Mouse (Mus musculus): ENCODE results near the gene Maml2.

The Maml2 gene

DNA sequence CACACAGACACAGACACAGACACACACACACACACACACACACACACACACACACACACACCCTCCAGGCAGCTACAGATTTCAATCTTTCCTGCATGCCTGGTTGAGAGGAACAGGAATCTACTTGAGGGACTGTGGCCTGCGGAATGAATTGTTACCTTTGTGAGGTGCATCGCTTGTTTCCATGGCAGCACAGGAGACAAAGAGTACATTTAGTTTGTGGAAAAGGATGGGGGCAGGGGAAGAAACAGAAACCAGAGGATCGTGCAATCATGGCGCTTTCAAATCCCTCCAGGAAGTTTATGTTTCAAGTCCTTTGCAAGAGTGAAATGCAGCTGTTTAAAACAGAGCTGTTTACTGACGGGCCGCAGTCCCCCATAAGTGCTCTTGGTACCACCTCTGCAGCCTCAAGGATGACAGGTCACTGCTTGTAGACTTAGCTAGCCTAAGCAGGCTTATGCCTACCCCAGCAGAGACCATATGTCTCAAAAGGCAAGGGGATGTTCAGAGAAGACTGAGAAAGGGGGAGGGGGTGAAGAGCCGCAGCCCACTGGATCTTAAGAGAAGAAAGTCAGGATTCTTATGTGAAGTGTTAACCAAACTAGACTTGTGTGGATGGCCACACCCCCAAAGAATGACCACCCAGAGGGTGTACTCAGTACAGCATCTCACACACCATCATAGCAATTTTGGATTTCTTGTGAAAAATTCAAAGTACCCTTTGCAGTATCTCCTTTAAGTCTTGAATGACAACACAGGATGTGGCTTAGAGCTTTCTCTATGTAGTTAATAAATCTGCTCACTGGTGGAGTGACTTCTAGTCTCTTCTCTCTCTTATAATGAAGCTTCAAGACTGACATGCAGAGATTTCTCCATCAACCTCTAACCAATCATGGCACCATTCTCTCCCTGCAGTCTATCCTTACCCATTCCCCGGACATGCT lies 315.8 kb downstream of the Maml2 start:
- DNase-seq (ENCODE audit: low spot score in 2 of 2) = no peak

DNA sequence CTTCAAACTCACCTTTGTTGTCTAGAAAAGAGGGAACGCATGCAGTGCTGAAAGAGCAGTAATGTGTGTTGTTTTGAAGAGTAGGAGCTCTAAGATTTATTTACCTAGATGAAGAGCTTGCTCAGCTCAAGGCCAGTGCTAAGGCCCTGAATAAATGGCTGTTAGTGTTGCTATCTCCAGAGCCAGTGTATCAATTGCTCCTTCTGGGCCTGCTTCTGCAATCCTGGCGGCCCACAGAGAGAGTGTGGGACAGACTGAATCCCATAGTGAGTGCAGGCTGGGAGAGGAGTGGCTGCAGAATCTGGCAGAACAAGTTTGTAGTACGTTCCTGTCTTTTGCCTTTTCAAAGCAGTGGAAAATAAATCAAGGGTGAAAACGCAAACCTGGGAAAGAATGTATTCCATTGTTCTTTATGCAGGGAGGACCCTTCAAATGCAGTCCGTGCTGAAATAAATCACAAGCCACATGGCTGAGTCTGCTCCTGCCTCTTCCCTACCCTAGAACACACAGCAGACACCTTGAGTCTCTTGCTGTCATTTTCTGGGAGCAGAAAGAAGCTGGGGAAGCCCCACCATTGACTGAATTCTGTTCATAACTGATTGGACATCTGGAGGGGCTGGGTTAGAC lies 318.7 kb downstream of the Maml2 start:
- no peak for DNase-seq (ENCODE audit: low spot score in 2 of 2)

DNA sequence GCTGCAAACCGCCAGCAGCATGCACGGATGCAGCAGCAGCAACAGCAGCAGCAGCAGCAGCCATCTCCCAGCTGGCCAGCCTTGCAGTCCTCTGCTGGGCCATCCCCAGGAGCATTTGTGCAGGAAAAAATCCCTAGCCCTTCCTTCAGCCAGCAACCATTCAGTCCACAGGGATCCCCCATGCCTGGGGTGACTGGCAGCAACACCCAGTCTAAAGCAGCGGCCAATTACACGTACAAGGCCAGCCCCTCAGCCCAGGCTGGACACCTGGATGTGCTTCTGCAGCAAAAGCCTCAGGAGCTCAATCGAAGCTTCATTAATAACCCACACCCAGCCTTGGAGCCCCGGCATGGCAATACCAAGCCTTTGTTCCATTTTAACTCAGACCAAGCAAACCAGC lies 323.0 kb downstream of the Maml2 start:
- no peak for DNase-seq (ENCODE audit: low spot score in 2 of 2)

DNA sequence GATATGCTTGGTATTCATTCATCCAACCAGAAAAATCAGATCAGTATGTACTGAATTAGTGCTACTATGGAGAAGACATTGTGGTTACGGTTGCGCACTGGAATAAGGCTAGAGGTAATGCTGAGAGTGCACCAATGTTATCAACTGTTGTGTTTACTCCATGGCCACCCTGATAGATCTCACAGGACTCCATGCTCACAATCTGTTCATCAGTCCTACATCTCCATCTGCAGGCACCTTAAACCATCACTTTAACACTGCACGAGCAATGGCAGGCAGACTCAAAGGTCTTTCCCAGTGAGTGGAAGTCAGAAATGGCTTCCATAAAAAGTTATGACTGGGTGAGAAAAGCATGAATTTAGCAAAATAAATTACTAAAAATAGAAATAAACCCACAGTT lies 324.2 kb downstream of the Maml2 start:
- DNase-seq (ENCODE audit: low spot score in 2 of 2) = no peak

DNA sequence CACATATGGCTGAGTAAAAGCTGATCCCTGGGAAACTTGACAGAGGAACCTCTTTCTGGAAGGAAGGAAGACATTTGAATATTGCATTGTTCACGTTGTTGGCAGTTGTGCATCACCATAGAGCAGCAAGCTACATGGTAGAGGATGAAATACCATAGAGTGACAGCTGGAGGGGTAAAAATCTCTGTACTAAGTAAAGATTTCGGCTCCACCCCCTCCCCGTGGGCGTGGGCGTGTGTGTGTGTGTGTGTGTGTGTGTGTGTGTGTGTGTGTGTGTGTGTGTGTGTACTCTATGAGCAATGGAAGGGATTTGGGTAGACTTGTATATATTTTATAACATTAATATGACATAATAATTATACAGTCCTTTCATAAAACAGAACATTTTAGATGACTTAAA lies 324.7 kb downstream of the Maml2 start:
- DNase-seq (ENCODE audit: low spot score in 2 of 2) = no peak

DNA sequence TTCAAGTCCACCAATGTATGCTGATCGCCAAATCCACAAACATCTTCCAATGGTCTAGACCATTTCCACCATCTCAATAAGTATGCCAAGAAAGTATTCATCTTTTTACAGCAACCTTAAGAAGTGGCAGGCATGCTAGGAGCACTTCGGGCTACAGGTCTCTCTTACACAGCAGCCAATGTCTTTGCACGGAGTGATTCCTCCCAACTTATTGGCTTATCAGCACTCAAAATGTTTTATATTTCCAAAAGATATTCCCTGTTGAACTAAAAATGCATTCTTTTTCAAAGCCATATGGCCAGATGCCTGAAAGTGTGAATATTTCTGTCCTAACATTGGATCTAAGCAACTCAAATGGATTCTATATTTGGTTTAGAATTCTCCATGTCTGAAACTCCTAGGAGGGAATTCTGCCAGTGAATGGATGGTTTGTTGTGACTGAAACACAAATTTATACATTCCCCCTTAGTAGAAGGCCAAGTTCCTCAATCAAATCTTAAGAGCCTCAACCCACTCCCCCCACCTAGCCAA lies 326.2 kb downstream of the Maml2 start:
- no peak for DNase-seq (ENCODE audit: low spot score in 2 of 2)

DNA sequence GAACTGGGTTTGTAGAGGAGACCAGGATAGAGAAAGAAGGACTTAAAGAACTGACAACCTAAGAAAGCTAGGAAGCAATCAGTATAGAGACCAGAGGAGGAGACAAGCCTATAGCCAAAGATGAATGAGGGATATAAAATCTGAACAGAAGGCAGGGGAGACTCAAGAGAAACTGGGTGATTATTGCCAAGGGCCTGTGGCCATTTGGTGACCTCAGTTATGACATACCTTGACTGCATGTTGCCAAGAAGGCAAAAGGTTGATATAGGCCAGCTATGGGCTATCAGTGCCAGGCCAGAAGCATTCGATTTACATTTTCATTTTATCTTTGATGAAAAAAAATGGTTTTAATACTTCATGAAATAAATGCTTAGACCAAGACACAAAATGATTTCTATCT lies 327.0 kb downstream of the Maml2 start:
- no peak for DNase-seq (ENCODE audit: low spot score in 2 of 2)

DNA sequence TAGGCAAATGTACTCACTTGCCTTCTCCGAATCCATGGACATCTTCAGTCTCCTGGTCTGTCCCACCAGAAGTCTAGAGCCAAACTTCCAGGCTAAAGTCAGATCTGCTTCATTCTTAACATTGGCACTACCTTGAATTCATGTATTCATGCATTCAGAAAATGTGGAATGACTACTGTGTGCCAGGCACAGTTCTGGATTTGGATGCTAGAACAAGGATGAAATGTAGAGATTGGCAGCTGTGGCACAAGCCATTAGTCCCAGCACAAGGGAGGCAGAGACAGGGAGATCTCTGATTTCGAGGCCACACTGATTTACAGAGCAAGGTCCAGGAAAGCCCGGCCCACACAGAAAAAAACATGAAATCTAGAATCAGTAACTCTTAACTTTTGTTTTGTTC lies 327.5 kb downstream of the Maml2 start:
- no peak for DNase-seq (ENCODE audit: low spot score in 2 of 2)

DNA sequence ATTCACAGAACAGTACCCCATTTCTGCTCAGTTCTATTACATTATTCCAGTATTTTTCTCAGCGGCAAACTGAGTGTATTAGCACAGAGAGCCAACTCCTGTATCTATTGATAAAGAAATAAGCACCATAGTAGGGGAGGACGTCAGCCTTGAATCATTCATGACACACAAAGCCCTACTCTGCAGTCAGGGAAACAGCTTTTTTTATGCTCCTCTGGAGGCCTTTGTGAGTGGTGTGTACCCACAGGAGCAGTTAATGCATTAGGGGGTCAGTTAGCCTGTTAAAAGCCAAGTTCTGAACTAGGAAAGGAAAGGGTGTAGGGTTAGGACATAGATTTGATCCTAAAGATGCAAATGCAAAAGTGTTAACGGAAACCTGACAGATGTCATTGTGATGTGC lies 328.7 kb downstream of the Maml2 start:
- DNase-seq (ENCODE audit: low spot score in 2 of 2) = no peak

DNA sequence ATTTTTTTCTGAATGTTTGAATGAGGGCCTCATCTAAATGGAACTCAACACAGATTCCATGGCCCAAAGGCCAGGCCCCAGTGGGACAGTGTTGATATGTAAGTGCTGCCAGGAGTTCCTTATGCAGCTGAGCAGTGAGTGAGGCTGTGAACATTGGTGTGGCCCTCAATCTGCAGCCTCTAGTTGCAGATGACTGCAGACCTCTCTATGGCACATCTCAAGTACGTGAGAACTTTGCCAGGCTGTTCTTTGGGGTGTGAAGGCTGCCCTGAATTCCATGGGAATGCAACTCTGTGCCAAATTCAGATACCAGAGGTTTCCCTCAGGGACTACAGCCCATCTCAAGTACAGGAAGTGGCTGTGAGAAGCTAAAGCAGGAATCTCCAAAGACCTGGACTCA lies 335.6 kb downstream of the Maml2 start:
- no peak for DNase-seq (ENCODE audit: low spot score in 2 of 2)

DNA sequence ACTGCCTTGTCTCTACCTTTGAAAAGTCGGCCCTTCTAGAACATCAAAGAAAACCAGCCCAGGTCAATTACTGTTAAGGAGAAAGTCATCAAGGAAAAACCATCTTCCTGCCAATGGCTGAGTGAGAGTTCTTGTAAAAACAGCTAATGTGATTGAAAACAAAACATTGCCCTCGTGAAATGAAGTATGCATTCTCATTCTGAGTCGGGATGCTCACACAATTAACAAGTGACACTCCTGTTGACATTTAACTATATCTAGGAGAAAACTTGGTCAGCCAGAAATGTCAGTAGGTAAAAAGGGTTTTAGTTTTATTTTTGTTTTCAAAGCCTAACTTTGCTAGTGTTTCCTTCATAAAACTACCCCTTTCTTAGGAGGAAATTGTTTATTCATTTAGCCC lies 341.9 kb downstream of the Maml2 start:
- no peak for DNase-seq (ENCODE audit: low spot score in 2 of 2)

DNA sequence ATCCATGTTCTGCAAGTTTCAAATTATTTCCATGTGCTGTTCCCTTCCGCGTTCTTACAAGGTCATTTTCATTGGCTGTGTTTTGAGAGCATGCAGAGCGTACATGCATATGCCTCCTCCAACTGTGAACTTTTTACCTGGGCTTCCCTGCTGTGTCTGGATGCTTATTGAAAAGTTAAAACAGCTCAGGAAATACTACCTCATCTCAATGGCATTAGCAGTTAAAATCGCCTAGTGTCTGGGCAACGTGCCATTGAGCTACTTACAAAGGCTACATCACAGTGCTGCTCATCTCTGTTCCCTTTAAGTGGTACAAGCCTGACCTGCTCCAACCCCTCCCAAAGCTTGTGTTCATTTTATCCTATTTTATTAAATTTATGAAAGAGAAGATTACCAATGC lies 347.4 kb downstream of the Maml2 start:
- no peak for DNase-seq (ENCODE audit: low spot score in 2 of 2)

DNA sequence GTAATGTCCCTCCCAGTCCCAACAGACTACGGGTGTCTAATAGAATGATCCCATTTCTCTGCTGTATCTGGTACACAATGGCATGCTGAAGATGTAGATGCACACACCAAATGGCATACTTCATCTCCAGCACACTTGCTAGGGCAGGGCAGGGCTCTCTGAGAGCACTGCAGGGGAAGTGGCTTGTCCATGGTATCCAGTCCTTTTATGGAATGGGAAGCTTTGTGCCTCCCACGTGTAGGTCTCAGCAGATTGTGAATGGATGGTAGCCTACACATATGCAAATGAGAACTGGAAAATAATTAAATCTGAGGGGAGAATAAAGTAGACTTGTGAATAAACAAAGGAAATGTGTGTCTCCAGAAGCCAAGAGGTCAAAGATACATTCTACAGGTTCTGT lies 353.3 kb downstream of the Maml2 start:
- no peak for DNase-seq (ENCODE audit: low spot score in 2 of 2)

DNA sequence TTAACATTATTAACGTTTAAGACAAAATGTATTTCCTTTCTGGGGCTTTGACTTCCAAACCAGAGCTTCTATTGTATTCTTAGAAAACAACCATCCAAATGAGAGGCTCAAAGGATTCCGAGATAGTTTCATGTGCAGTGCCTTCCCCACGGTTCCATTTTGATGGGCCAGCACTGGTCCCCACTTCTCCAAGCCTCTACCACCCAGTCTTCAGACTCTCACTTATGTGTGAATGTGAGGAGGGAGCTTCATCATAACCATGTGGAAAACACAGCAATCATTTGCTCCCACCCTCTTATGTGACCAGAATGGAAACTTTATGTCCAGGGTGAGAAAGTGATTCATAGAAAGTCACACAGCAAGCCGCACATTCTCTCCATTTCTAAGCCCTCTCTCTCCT lies 354.1 kb downstream of the Maml2 start:
- no peak for DNase-seq (ENCODE audit: low spot score in 2 of 2)

DNA sequence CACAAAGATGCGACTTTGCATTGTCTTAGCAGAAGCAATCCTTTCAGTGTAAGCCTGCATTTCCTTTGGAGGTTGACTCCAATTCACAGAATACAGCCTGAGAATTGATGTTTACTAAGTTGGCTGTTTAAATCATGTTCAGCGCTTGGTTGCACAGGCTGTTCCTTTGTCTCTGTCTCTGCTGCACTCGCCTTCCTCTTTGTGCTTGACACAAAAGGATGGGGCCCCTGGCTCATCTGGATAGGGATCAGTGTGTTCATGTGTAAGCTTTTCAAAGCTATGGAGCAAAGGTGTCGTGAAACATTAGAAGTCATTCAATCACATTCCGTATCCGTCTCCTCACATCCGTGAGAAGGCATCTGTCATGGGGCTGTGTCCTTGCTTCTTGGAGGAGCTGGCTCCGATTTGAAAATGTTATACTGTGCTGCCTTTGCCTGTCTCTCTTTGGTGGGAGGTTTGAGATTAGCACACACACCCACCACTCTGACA lies 354.7 kb downstream of the Maml2 start:
- DNase-seq (ENCODE audit: low spot score in 2 of 2) = no peak

DNA sequence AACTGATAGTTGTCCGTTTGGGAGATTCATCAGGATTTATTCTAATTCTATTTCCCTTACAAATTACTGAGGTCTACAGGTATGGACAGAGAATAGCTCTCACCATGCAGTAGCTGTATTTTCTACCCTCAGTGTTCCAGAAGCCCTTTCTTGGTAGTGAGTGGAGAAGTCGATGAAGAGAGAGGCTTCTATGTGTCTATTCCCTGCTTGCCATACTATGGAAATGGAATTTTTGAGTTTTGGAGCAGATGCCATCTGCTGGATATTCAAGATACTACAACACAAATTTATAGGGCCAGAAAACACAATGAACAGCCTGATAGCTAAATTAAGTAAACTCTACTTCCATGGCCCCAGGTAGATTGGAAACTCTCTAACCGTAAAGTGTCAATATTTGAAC lies 355.2 kb downstream of the Maml2 start:
- DNase-seq (ENCODE audit: low spot score in 2 of 2) = no peak

DNA sequence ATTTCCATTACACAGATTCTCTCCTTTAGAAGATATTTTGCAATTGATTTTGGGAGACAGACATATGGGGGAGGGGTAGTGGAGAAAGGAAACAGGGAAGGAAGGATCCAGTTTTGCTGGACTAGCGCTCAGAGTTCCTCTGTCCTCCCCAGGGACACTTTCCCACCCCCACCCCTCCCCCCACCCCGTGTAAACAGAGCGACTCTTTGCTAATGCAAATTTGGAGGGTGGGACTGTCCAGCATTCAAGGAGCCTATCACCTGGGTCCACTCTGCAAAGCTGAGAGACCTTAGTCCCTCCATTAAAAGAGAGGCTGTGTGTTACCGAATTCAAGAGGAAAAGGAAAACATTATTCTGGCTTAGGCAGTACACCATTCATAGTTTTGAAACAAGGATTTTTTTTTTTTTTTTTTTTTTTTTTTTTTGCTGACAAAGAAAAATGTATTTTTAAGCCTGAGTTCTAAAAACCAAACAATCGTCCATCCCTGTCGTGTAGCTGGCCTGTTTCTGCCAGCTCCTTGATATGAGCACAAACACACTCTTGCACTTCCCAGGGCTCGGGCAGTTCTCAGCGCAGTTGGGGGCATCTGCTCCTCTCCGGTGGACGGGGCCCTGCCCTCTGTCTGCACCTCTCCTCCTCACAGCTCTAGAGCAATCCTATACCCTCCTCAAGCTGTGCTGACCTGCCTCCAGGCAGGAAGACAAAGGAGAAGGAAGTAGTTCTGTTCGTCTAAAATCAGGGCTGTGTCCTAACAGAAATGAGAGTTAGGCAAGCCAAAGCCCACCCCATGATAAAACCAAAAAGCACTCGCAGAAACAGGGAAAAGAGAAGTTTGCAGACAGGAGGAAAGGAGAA lies 364.2 kb downstream of the Maml2 start:
- no peak for DNase-seq (ENCODE audit: low spot score in 2 of 2)

DNA sequence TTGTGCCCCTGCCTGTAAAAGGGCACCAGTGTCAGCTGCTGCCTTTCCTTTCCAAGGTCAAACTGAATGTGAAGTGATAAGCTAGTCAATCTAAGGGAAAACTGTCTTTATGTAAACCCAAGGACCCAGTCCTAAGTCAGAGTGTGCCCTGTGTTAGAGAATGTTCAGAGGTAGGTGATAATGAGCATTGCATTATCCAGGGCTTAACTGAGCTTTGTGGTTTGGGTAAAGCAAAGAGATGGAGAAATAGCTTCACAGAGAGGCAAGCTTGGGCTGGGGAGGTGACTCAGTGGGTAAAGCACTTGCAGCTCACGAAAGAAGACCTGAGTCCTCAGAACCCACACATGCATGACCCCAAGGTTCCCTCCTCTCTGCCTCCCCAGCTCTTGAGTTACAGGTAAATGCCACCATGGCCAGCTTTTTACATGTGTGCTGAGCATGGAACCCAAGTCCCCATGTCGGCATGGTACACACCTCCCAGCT lies 367.8 kb downstream of the Maml2 start:
- DNase-seq (ENCODE audit: low spot score in 2 of 2) = no peak

DNA sequence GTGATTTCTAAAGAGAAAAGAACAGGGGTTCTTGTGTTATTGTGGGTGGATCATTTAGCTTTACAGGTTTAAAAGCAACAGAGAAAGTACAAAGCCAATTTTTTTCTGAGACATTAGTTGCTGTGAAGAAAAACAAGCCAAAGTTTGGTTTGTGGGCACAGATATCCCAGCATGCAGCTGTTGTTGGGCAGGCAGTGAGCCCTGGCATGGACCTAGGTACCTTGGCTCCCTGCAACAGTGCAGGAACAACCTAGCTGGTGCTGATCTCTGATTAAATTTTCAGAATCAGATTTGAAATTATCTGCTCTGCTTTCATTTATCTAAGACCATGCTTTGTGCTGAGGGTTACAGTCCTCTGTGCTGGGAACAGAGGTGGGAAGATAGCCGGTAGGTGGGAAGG lies 370.2 kb downstream of the Maml2 start:
- no peak for DNase-seq (ENCODE audit: low spot score in 2 of 2)

DNA sequence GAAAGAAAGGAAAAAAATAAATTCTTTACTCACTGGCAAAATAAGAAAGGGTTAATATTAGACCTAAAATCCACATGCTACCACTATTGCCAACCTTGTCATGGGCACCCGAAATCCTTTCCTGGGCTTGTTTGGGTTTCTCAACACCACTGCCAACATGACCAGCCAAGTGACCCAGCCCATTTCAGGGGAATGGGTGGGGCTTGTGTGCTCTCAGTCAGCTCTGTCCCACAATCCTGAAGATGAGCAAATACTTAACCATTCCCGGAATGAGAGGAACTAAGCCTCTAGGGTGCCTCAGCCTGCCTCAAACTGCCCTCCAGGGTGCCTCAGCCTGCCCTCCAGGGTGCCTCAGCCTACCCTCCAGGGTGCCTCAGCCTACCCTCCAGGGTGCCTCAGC lies 371.0 kb downstream of the Maml2 start:
- no peak for DNase-seq (ENCODE audit: low spot score in 2 of 2)

DNA sequence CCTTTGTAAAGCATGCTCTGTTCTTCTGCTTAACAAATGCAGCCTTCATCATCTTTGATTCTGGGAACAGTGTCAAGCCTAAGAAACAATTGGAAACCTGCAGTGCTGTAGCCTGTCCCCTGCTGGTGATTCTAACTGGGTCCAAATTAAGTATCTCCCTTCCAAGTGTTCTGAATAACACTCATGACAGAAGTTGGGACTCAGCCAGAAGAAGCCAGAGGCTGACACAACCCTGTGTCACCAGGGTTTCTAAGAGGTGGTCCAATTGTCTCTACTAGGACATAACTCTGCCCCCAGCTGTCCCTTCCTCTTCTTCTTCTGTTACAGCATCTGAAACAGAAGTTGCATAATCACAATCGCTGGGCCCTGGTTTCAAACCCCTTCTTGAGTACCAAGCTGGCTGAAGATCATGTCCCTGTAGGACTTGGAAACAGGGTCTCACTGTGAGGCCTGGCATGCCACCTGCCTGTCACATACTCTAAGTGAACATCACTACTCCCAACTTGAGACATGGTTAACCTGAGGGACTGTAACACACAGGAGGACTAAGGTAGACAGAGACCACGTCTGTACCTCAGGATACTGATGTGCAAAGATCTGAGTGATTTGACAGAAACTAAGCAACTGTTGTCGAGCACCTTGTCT lies 373.5 kb downstream of the Maml2 start:
- no peak for DNase-seq (ENCODE audit: low spot score in 2 of 2)
